Mouse (Mus musculus): ENCODE data around the gene Caskin2.

- no peak for TF ChIP-seq ZC3H11A (IDR thresholded peaks at IDR 0.05; ENCODE audit: borderline replicate concordance, low read depth, low read length)
- TF ChIP-seq ZNF384 (IDR thresholded peaks at IDR 0.05; ENCODE audit: low read depth, low read length), result no peak
- TF ChIP-seq HCFC1 (IDR thresholded peaks at IDR 0.05; ENCODE audit: borderline replicate concordance, insufficient read depth, low read length), result no peak
- no peak for TF ChIP-seq CHD2 (IDR thresholded peaks at IDR 0.05; ENCODE audit: low read depth, low read length)
- TF ChIP-seq MAFK (IDR thresholded peaks at IDR 0.05; ENCODE audit: insufficient read depth, low read depth, low read length), result no peak
These were observed 30.8 kb upstream of the Caskin2 start for GRCm38 (mm10) chr11:115844240-115844639.
